Mouse (Mus musculus): ENCODE results near the gene Stx1a.
A peak's percentile ranks its signal among the peaks of the same experiment; 100 is the strongest.
"Not testable (repeated sequence)": the region's sequence is repeated elsewhere in the genome, so short reads cannot be mapped to it uniquely, and the experiment has no call there.

Gene Stx1a

DNA sequence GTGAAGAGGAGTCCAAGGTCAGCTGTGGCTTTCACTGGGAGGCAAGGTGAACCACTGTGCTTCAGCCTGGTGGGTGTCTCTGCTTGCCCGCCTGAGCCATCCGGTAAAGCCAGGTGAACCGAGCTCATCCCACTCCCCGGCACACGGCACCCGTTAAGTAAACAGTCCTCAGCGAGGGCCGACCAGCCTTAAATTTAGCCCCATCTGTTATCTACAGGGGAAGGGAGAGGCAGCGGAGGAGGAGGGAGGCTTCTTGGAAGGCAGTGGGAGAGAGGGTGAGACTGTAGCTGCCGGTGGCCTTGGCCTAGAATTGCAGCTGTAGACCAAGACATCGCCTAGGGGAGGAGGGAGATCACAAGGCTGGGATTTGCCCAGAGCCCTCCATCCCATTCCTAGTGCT is 17.5 kb downstream of the Stx1a start:
- no peak for DNase-seq (ENCODE audit: low spot score in 2 of 2)

DNA sequence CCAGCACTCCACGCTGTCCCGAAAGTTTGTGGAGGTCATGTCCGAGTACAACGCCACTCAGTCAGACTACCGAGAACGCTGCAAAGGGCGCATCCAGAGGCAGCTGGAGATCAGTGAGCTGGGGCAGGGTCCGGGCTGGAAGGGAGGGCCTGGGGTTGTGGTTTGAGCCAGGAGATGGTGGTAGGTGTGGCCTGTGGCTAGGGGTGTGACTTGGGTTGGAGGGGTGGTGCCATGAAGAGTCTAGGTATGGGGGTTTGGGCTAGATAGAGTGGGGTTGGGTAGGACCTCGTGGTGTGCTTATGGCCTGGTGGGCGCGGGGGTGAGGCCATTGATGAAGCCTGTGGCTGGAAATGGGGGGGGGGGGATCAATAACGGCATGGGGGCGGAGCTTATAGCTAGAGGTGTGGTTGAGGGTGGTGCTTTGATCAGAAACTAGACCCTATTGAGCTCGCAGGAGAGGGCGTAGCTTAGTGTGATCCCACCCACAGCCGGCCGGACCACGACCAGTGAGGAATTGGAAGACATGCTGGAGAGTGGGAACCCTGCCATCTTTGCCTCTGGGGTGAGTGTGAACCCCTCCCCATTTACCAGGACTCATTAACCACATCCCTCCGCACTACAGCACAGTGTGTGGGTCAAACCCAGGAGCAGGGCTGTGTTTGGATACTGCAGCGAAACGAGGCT is 19.0 kb downstream of the Stx1a start:
- no peak for DNase-seq (ENCODE audit: low spot score in 2 of 2)

DNA sequence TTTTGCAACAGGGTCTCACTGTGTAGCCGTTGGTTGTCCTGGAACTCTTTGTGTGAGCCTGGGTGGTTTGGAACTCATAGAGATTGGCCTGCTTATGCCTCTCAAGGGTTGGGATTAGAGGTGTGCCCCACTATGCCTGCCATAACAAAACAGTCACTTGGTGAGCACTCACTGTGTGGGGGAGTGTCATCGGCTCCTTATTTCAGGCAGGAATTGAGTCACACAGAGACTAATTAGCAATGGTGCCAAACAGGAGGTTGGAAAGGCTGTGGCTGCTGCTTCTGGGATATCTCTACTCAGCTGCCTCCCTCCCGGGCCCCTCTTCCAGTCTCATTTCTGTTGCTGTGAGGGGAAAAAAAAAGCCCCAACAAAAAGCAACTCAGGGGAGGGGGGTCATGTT is 21.3 kb downstream of the Stx1a start:
- no peak for DNase-seq (ENCODE audit: low spot score in 2 of 2)

DNA sequence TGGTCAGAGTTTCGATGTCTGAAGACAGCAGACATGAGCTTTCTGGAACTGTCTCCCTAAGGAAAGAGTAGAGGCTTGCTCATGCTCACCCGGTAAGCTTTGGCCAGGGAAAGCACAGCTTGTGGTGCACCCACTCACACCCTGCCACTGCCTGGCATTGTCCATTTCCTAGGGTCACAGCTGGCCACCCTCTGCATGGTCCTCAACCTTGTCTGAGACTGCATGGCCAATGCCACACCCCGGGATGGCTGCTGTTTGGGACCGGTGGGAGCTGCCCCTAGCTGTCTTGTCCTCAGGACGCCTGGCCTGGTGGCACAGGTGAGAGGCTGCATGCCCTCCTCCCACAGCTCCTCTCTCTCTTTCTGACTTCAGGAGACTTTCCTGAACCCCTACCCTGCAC is 25.3 kb downstream of the Stx1a start:
- DNase-seq (ENCODE audit: low spot score in 2 of 2): no peak

- not testable (repeated sequence) for DNase-seq (ENCODE audit: low spot score in 2 of 2)
These were observed 26.0 kb downstream of the Stx1a start for GRCm38 (mm10) chr5:135049268-135049667.

GRCm38 (mm10) chr5:135053356-135053755 is 30.1 kb downstream of the Stx1a start:
- no peak for DNase-seq (ENCODE audit: low spot score in 2 of 2)

- peak; percentile 93 to 97 for DNase-seq (ENCODE audit: low spot score in 2 of 2)
These were observed 40.5 kb downstream of the Stx1a start, which contains the start of gene Dnajc30 for GRCm38 (mm10) chr5:135063629-135064381. Gene Dnajc30 (plus strand): TSS chr5:135064202.

GRCm38 (mm10) chr5:135064382-135064766 is 41.1 kb downstream of the Stx1a start:
- no peak for DNase-seq (ENCODE audit: low spot score in 2 of 2)

- not testable (repeated sequence) for DNase-seq (ENCODE audit: low spot score in 2 of 2)
These were observed 41.7 kb downstream of the Stx1a start, which contains the start of gene Bud23 for GRCm38 (mm10) chr5:135064909-135065446. Gene Bud23 (minus strand): TSS chr5:135064959.

GRCm38 (mm10) chr5:135066008-135066407 is 42.7 kb downstream of the Stx1a start:
- no peak for DNase-seq (ENCODE audit: low spot score in 2 of 2)

GRCm38 (mm10) chr5:135070448-135070847 is 47.2 kb downstream of the Stx1a start:
- DNase-seq (ENCODE audit: low spot score in 2 of 2): no peak

- DNase-seq (ENCODE audit: low spot score in 2 of 2): no peak
These were observed 48.8 kb downstream of the Stx1a start for GRCm38 (mm10) chr5:135072061-135072460.

GRCm38 (mm10) chr5:135072720-135073119 is 49.4 kb downstream of the Stx1a start:
- DNase-seq (ENCODE audit: low spot score in 2 of 2): no peak

DNA sequence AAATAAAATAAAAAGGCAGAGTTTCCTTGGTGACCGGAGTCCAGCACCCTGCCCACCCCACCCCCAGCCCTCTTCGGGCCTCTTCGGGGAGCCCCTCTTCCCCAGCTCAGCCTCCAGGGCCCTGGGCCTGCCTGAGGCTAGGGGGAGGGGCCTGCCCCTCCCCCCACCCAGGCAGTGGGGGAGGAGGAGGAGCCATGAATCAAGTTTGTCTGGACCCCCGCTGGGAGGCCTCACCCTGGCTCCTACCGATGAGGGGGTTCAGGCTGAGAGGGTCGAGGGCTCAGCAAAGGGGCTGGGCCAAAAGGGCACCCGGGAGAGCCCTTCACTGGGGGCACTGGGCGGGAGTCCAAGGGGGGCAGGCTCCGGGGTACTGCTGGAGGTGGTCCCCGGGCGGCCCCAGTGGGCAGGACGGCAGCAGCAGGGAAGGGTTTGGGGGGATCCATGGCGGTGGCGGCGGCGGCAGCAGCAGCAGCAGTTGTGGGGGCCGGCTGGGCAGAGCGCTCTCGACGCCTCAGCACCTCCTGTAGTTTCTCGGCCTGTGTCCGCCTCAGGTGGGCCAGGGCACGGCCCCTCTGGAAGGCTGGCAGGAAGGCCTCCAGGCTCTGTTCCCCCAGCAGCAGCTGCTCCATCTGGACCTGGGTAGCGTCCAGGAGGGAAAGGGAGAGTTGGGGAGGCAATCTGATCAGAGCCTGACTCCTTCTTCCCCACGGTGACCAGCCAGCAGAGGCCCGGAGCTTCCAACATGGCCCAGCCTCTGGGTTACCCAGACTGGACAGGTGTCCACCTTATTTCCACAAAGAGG is 50.3 kb downstream of the Stx1a start:
- no peak for DNase-seq (ENCODE audit: low spot score in 2 of 2)

GRCm38 (mm10) chr5:135075655-135076054 is 52.4 kb downstream of the Stx1a start:
- DNase-seq (ENCODE audit: low spot score in 2 of 2): no peak

- no peak for DNase-seq (ENCODE audit: low spot score in 2 of 2)
These were observed 53.1 kb downstream of the Stx1a start for GRCm38 (mm10) chr5:135076368-135076767.

DNA sequence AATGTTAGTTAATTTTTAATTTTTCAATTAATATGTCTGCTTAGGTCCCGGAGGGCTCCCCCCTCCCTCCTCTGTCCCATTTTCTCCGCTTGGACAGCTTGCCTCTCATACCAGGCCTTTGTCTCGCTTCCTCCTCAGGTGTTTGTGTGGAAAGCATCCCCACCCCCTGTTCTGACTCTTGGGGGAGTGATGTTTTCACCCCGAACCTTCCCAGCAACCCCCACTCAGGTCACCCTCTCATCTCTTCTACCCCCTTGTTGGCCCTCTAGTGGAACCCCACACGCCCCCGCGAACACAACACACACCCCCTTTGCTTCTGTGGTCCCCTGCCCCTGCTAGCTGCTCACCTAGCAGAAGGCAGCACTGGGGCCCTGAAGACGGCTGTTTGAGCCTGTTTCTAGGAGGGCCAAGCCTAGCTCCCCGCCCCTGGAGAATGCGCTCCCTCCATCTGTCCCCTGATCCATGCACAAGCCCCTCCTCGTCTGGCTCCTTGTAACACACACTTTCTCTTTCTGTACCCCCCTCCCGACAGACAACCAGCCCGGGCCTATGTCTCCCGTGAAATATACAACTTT is 53.7 kb downstream of the Stx1a start:
- no peak for DNase-seq (ENCODE audit: low spot score in 2 of 2)

- DNase-seq (ENCODE audit: low spot score in 2 of 2): peak; percentile 83 to 91
These were observed 54.5 kb downstream of the Stx1a start, which contains the start of gene Vps37d for GRCm38 (mm10) chr5:135077564-135078481. Gene Vps37d (minus strand): TSS chr5:135078266.

GRCm38 (mm10) chr5:135078482-135078810 is 55.2 kb downstream of the Stx1a start:
- DNase-seq (ENCODE audit: low spot score in 2 of 2): no peak

GRCm38 (mm10) chr5:135079578-135079977 is 56.3 kb downstream of the Stx1a start:
- no peak for DNase-seq (ENCODE audit: low spot score in 2 of 2)

- no peak for DNase-seq (ENCODE audit: low spot score in 2 of 2)
These were observed 57.3 kb downstream of the Stx1a start for GRCm38 (mm10) chr5:135080539-135080938.

Data from spleen, postnatal 14 days (tissue).